Mouse (Mus musculus): Measurements from ENCODE around the gene Sh3bp5. TPM values are rescaled to one million over a fixed set of nuclear protein-coding genes. Genes with fewer than 3 reads are reported as not detected.

Sh3bp5 gene
- polyA plus RNA-seq, 1 experiment from 2014 or later: 13.6 TPM

DNA sequence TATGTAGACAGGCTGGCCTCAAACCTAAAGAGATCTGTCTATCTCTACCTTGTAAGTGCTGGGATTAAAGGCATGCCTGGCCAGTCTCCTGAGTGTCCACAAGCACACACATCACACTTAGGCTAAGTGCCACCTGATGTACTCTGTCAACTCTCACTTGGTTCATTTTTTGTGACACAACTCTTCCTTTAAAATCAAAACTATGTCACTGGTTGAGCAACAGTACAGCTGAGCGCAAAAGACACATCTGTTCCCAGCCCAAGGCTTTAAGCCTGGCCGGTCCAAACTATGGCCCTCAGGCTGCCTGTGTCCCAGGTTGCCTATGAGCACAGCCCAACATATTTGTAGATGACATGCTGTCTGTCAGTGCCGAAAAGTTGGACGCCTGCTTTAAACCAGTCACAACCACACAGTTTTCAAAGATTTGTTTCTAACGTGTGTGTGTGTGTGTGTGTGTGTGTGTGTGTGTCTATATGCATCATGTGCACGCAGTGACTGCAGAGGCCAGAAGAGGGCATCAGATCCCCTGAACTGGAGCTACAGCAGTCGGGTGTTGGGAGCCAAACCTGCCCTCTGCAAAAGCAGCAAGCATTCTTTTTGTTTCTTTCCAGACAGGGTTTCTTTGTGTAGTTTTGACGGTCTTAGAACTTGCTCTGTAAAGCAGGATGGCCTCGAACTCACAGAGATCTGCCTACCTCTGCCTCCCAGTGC is 40.9 kb downstream of the Sh3bp5 start:
- no peak overlapping the region for H3K9ac ChIP-seq (ENCODE audit: low read depth, low read length)
- WGBS: 93% methylated on average over 9 of the region's 9 CpGs
- H3K27me3 ChIP-seq (ENCODE audit: control insufficient read depth, insufficient read depth, low read length): no peaks in the 10 kb centered on the region
- H3K4me3 ChIP-seq (ENCODE audit: low read depth, low read length): no peak overlapping the region
- H3K4me1 ChIP-seq (replicated peaks; ENCODE audit: control insufficient read depth, insufficient read depth, low read length): no peaks in the 10 kb centered on the region
- H3K36me3 ChIP-seq (ENCODE audit: control insufficient read depth, insufficient read depth, low read length): no peaks in the 10 kb centered on the region
- no peak overlapping the region for H3K4me2 ChIP-seq (replicated peaks; ENCODE audit: low read depth, low read length)
- no peak overlapping the region for H3K27ac ChIP-seq (ENCODE audit: low read depth, low read length)
- ATAC-seq (ENCODE audit: low FRiP score): no peak
- DNase-seq (ENCODE audit: low spot score): no peak
- no peaks in the 10 kb centered on the region for H3K9me3 ChIP-seq (ENCODE audit: control insufficient read depth, low read length)

DNA sequence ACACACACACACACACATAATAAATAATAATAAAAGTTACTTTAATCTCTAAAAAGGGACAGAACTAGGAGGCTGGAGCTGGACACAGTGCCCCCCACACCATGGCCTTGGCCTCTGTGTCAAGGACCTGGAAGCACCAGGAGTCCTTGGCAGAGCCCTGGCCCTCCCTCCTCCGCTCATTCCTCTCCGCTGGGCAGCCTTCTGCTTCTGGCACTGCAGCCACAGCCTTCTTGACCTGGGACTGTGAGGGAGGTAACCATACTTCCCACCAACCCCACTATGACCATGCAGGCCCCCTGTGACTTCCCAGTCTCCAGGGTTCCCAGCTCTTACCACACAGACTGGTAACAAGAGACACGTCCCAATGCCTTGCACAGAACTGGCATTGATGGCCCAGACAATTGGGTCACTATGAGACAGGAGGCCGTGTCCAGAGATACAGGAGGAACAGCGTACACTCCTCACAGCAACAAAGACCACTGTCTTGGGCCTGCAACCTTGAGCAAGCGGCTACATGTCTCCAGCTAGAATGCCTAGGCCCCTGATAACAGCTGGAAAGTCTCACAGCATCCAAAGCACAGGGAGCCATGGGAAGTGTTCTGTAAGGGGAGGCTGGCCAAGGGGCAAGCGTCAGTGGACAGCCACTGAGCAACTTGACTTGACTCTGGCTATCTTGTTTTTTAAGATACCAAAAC is 41.8 kb downstream of the Sh3bp5 start:
- H3K9me3 ChIP-seq (ENCODE audit: control insufficient read depth, low read length): no peaks in the 10 kb centered on the region
- ATAC-seq (ENCODE audit: low FRiP score): no peak
- no peaks in the 10 kb centered on the region for H3K36me3 ChIP-seq (ENCODE audit: control insufficient read depth, insufficient read depth, low read length)
- H3K9ac ChIP-seq (ENCODE audit: low read depth, low read length): no peak overlapping the region
- no peak overlapping the region for H3K27ac ChIP-seq (ENCODE audit: low read depth, low read length)
- H3K4me2 ChIP-seq (replicated peaks; ENCODE audit: low read depth, low read length): no peak overlapping the region
- H3K4me1 ChIP-seq (replicated peaks; ENCODE audit: control insufficient read depth, insufficient read depth, low read length): no peaks in the 10 kb centered on the region
- H3K27me3 ChIP-seq (ENCODE audit: control insufficient read depth, insufficient read depth, low read length): no peaks in the 10 kb centered on the region
- 89% methylated on average over 7 of the region's 7 CpGs for WGBS
- H3K4me3 ChIP-seq (ENCODE audit: low read depth, low read length): no peak overlapping the region
- DNase-seq (ENCODE audit: low spot score): no peak

DNA sequence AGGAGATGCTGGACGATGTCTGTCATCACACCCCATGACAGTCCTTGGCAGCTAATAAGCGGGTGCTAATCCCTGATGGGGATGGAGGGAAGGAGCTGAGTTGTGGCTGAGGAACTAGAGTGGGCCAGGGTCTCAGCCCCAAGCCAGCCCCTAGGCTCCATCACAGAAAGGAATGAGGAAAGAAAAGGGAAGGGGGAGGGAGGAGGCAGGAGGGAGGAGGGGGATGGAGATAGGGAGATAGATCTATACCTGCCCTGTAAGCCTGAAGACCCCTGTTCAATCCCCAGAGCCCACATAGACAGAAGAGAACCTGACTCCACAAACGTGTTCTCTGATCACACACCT is 42.4 kb downstream of the Sh3bp5 start:
- H3K9me3 ChIP-seq (ENCODE audit: control insufficient read depth, low read length): no peaks in the 10 kb centered on the region
- DNase-seq (ENCODE audit: low spot score) (no peak), ATAC-seq (ENCODE audit: low FRiP score) (no peak)
- no peak overlapping the region for H3K4me3 ChIP-seq (ENCODE audit: low read depth, low read length)
- H3K27ac ChIP-seq (ENCODE audit: low read depth, low read length): no peak overlapping the region
- WGBS: 90% methylated on average over 3 of the region's 3 CpGs
- no peaks in the 10 kb centered on the region for H3K27me3 ChIP-seq (ENCODE audit: control insufficient read depth, insufficient read depth, low read length)
- no peak overlapping the region for H3K4me2 ChIP-seq (replicated peaks; ENCODE audit: low read depth, low read length)
- H3K4me1 ChIP-seq (replicated peaks; ENCODE audit: control insufficient read depth, insufficient read depth, low read length): no peaks in the 10 kb centered on the region
- no peak overlapping the region for H3K9ac ChIP-seq (ENCODE audit: low read depth, low read length)
- H3K36me3 ChIP-seq (ENCODE audit: control insufficient read depth, insufficient read depth, low read length): no peaks in the 10 kb centered on the region

DNA sequence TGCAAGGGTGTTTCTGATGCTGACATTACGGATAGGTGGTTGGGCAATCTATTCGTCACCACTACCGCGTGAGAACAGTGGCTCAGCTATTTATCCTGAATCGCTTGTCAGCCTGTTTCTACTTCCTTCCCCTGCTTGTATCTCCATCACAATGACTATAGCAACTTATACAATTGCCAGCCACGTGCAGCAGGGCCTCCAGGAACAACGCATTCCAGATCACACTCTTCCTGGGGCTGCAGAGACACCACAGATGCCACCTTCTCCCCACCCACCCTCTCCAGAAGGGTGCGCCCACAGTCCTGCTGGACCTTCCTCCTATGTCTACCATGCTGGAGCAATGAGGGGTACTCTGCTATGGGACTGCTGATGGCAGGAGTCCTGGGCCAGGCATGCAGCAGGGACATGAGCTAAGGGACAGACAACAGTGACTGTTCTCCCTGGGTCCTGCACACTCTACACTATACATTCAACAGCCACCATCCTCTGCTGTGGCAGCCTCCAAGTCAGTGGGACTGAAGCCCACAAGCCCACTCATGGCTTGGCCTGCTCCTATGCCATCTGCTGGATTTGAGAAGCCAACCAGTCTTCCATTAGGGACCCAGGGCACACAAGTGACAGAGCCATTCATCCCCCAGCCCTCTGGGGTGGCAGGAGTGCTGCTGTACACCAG is 42.9 kb downstream of the Sh3bp5 start:
- no peaks in the 10 kb centered on the region for H3K36me3 ChIP-seq (ENCODE audit: control insufficient read depth, insufficient read depth, low read length)
- no peaks in the 10 kb centered on the region for H3K9me3 ChIP-seq (ENCODE audit: control insufficient read depth, low read length)
- H3K4me2 ChIP-seq (replicated peaks; ENCODE audit: low read depth, low read length): no peak overlapping the region
- no peak overlapping the region for H3K9ac ChIP-seq (ENCODE audit: low read depth, low read length)
- H3K4me1 ChIP-seq (replicated peaks; ENCODE audit: control insufficient read depth, insufficient read depth, low read length): no peaks in the 10 kb centered on the region
- no peak overlapping the region for H3K4me3 ChIP-seq (ENCODE audit: low read depth, low read length)
- ATAC-seq (ENCODE audit: low FRiP score) (no peak), DNase-seq (ENCODE audit: low spot score) (no peak)
- no peak overlapping the region for H3K27ac ChIP-seq (ENCODE audit: low read depth, low read length)
- H3K27me3 ChIP-seq (ENCODE audit: control insufficient read depth, insufficient read depth, low read length): no peaks in the 10 kb centered on the region
- WGBS: 75% methylated on average over 8 of the region's 8 CpGs

DNA sequence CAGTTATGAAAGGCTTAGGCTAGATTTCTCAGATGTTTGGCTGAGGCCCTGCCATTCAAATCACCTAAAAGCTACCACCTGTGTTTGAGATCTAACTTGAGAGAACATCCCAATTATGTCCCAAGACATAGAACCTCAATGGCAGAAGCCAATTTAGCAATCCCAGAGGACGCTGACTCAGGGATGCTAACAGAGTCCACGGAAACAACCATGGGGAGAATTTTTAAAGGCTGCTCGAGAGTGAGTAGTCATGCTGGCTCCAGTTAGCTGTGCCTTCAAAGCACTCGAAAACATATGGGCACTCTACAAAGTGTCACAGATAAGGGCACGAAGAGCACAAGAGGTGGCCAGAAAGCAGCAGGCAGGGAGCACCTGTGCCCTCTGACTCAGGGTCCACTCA is 43.6 kb downstream of the Sh3bp5 start:
- Histone ChIP-seq H3K4me2 (replicated peaks; ENCODE audit: low read depth, low read length) (no peak overlapping the region), H3K27me3 (ENCODE audit: control insufficient read depth, insufficient read depth, low read length) (no peaks in the 10 kb centered on the region), H3K4me3 (ENCODE audit: low read depth, low read length) (no peak overlapping the region), H3K36me3 (ENCODE audit: control insufficient read depth, insufficient read depth, low read length) (no peaks in the 10 kb centered on the region), H3K27ac (ENCODE audit: low read depth, low read length) (no peak overlapping the region), H3K4me1 (replicated peaks; ENCODE audit: control insufficient read depth, insufficient read depth, low read length) (no peaks in the 10 kb centered on the region), H3K9me3 (ENCODE audit: control insufficient read depth, low read length) (no peaks in the 10 kb centered on the region), H3K9ac (ENCODE audit: low read depth, low read length) (no peak overlapping the region)
- WGBS: 87% methylated on average over 5 of the region's 5 CpGs
- DNase-seq (ENCODE audit: low spot score) (no peak), ATAC-seq (ENCODE audit: low FRiP score) (no peak)

DNA sequence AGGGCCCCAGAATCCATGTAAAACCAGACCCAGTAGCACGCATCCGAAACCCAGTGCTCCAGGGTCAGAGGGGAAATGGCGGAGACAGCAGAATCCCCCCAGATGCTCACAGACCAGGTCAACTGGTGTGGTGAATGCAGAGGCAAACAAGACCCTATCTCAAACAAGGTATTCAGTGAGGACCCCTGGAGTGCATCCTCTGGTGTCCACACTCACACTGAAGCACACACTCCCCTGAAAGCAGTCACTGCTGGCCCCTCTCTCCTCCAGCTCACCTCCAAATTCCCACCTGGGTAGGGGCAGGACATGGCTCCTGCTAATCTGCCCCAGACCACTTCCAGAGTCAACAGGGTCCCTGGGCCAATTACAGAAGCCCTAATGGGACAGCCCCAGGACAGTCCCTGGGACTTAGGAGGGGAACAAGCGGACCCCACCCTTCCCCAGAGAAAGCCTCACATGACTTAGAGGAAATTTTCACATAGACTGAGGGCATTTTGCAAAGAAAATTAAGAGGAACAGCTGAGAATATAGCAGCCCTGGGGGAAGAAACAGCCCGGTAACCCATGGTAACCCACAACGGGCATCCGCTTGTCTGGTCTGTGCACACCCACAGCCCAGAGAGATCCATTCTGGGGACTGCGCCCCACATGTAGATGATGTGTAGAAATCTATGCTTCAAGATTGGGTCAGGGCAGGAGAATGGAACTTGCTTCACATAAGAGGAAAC is 46.3 kb downstream of the Sh3bp5 start:
- Histone ChIP-seq H3K9ac (ENCODE audit: low read depth, low read length) (no peak overlapping the region), H3K36me3 (ENCODE audit: control insufficient read depth, insufficient read depth, low read length) (no peaks in the 10 kb centered on the region), H3K4me3 (ENCODE audit: low read depth, low read length) (no peak overlapping the region), H3K9me3 (ENCODE audit: control insufficient read depth, low read length) (no peaks in the 10 kb centered on the region), H3K4me2 (replicated peaks; ENCODE audit: low read depth, low read length) (no peak overlapping the region), H3K4me1 (replicated peaks; ENCODE audit: control insufficient read depth, insufficient read depth, low read length) (no peaks in the 10 kb centered on the region), H3K27ac (ENCODE audit: low read depth, low read length) (no peak overlapping the region), H3K27me3 (ENCODE audit: control insufficient read depth, insufficient read depth, low read length) (no peaks in the 10 kb centered on the region)
- DNase-seq (ENCODE audit: low spot score) (no peak), ATAC-seq (ENCODE audit: low FRiP score) (no peak)
- WGBS: 96% methylated on average over 8 of the region's 8 CpGs

DNA sequence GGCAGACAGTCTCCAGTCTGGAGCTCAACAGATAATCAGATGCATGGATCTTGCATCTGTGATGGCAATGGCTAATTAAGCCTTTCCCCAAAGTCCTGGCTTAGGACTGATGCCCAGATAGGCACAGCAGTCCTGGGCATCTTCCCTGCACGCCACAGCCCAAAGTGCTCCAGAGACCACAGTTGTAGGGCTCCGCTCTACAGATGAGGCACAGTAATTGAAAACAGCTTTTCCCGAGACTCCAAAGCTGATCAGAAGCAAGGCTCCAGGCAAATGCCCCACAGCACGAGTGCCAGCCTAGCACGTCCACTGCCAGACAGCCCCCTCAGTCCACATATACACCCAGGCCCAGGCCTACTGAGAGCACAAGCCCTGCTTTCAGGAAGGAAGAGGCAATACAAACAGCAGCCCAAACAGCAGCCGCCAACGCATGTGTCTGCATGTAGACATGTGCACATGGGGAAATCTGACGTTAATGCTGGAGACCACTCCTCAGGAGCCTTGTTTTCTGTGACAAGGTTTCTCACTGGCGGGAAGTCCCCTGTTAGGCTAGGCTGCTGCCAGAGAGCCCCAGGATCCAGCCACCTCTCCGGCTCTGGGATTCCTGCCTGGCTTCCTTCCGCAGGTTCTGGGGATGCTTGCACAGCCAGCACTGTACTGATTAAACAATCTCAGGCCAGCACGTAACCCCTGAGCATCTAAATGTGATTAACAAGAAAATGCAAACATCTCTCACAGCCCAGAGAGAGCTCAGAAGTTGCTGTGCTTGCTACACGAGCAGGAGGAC is 47.6 kb downstream of the Sh3bp5 start:
- Histone ChIP-seq H3K27ac (ENCODE audit: low read depth, low read length) (peak overlapping the region; percentile 13; the same call in 1 of the 2 replicates), H3K9me3 (ENCODE audit: control insufficient read depth, low read length) (no peaks in the 10 kb centered on the region), H3K4me2 (replicated peaks; ENCODE audit: low read depth, low read length) (no peak overlapping the region), H3K4me3 (ENCODE audit: low read depth, low read length) (no peak overlapping the region), H3K36me3 (ENCODE audit: control insufficient read depth, insufficient read depth, low read length) (no peaks in the 10 kb centered on the region), H3K9ac (ENCODE audit: low read depth, low read length) (no peak overlapping the region), H3K27me3 (ENCODE audit: control insufficient read depth, insufficient read depth, low read length) (no peaks in the 10 kb centered on the region), H3K4me1 (replicated peaks; ENCODE audit: control insufficient read depth, insufficient read depth, low read length) (peaks cover 2% of the 10 kb centered on the region; the same call in 1 of the 2 replicates)
- 63% methylated on average over 13 of the region's 13 CpGs for WGBS
- ATAC-seq (ENCODE audit: low FRiP score) (no peak), DNase-seq (ENCODE audit: low spot score) (no peak)

DNA sequence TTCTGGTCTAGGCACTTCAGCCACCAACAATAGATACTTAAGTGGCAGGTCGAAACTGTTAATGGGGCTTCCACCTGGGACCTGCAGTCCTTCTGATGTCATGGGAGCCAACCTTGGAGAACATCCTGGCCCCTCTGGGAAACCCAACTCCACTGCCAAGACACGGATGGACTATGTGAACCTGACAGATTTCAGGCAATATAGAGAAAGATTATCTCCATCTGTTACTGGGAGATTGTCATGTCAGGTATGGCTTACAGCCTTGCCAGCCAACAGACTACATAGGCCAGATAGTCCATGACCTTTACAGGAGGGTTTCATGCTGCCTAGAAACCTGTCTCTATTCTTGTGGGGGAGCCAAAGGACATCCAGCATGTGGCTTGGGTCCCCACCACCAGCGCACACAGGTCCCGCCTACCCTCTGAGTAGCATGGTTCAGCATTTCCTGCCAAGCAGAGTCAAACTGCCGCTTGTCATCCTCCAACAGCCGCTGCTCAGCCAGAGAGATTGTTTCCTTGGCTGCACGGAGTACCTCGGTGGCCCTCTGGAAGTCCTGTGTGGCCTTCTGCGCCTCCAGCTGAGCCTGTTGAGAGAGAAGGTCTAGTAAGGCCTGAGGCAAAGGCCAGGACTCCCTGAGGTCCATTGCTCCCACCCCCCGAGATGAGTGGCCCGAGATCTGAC is 48.4 kb downstream of the Sh3bp5 start:
- H3K9ac ChIP-seq (ENCODE audit: low read depth, low read length): no peak overlapping the region
- H3K9me3 ChIP-seq (ENCODE audit: control insufficient read depth, low read length): no peaks in the 10 kb centered on the region
- H3K4me3 ChIP-seq (ENCODE audit: low read depth, low read length): no peak overlapping the region
- 79% methylated on average over 11 of the region's 11 CpGs for WGBS
- no peaks in the 10 kb centered on the region for H3K27me3 ChIP-seq (ENCODE audit: control insufficient read depth, insufficient read depth, low read length)
- H3K27ac ChIP-seq (ENCODE audit: low read depth, low read length): no peak overlapping the region
- H3K4me1 ChIP-seq (replicated peaks; ENCODE audit: control insufficient read depth, insufficient read depth, low read length): peaks cover 2% of the 10 kb centered on the region; the same call in 1 of the 2 replicates
- DNase-seq (ENCODE audit: low spot score) (no peak), ATAC-seq (ENCODE audit: low FRiP score) (no peak)
- no peak overlapping the region for H3K4me2 ChIP-seq (replicated peaks; ENCODE audit: low read depth, low read length)
- H3K36me3 ChIP-seq (ENCODE audit: control insufficient read depth, insufficient read depth, low read length): no peaks in the 10 kb centered on the region

All from hindbrain, embryonic 11.5 days (tissue).